Mouse (Mus musculus): ENCODE measurements around the gene Bend4. TPM values are rescaled to one million over a fixed set of nuclear protein-coding genes. Genes with fewer than 3 reads are reported as not detected.

Bend4 gene
- polyA plus RNA-seq (2012; rRNA removed), result 0.31 and 0.33 TPM in 2 replicates

DNA sequence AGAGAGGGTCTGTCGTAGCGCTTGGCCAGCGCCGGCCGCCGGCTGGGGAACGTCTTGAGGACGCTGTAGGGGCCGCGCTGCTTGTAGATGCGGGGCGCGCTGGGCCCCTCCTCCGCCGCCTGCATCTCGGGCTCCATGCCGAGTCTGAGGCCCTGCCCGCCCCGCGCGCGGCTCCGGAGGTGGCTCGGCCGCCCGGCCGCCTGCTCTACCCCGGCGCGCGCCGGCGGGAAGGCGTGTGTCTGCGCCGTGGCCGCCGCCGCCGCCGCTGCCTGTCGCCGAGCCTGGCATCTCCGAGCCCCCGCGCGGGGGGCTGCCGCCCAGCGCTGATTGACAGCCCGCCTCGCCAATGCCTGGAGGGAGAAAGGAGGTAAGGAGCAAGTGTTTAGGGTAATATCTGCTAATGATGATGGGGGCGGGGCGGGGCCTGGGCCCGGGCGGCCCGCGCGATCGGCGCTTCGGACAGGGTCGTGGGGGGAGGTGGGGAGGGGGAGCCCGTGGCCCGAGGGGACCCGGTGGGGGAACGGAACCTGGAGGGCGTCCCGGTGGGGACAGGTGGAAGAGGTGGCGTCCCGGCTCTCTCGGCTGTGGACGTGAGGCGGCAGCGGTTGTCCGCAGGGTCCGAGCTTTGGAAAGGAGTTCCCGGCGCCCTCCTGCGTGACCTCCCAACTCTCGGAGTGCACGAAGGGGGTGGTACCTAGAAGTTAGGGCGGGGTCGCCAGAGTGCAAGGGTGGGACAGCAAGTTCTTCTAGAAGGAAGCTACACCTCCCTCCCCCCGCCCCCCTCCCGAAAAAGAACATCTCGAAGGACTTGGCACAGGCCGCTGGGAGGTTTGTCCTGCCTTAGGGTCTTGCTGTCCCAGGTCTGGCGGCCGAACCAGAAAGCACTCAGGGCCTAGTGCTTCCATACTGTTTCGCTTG lies at the start of gene Bend4:
TSS of gene Bend4 (minus strand) at position 868 of the 918 bp plus-strand sequence.

Other genes starting within 250 kb of the Bend4 start
- 37.7 and 45.6 TPM in 2 replicates for gene Tmem33, start 167.7 kb downstream of the Bend4 start, polyA plus RNA-seq (2012; rRNA removed)
- 15.3 and 18.3 TPM in 2 replicates for gene Slc30a9, start 121.4 kb downstream of the Bend4 start, polyA plus RNA-seq (2012; rRNA removed)
- 0.62 and 0.78 TPM in 2 replicates for gene Shisa3, start 179.6 kb upstream of the Bend4 start, polyA plus RNA-seq (2012; rRNA removed)

Data from liver, embryonic 14 days (tissue).